Mouse (Mus musculus): ENCODE results near the gene Usp7.

DNA sequence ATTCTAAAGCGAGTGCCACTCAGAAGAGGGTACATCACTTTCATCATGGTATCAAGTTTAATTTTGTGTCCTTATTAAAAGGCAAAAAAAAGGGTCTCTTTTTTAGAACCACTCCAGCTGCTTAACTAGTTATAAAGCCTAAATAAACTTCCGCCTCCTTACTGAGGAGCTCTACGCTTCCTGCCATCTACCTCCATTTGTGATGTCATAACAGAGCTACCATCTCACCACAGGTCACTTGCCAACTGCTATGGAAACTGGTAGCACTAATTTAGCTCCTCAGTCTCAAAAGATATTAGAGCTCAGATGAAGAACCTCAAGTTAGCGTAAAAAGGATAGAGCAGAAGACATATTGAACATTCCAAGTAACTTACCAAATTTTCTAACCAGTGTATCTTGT is 71.7 kb downstream of the Usp7 start:
- no peak for TF ChIP-seq CTCF (IDR thresholded peaks at IDR 0.05; ENCODE audit: low read depth)
- no peak for TF ChIP-seq EP300 (IDR thresholded peaks at IDR 0.05; ENCODE audit: low read depth)

Data from liver, embryonic 14.5 days (tissue).